Mouse (Mus musculus) lung, postnatal 0 days (tissue): ENCODE data around the gene Fam169b.

Source experiments
- CTCF ChIP-seq: IDR thresholded peaks from 2 replicates; pipeline ENCODE4 v1.5.1; 2016; ENCODE audit warnings: antibody characterized with exemption, mild to moderate bottlenecking
- EP300 ChIP-seq: IDR thresholded peaks from 2 replicates; pipeline ENCODE4 v1.6.1; 2016; ENCODE audit warnings: antibody characterized with exemption, mild to moderate bottlenecking, control low read depth

- peak; percentile 95 for TF ChIP-seq CTCF
- no peak for TF ChIP-seq EP300
Measured at GRCm38 (mm10) chr7:68357407-68357806, 83.8 kb downstream of the Fam169b start.
